Mouse (Mus musculus) heart, embryonic 14.5 days (tissue): Measurements from ENCODE around the gene Zfp574. TPM values are rescaled to one million over a fixed set of nuclear protein-coding genes. Genes with fewer than 3 reads are reported as not detected.

Source experiments
- ATAC-seq: fragments of 200-750 bp; cut with Nextera tagmentation; 2 replicates; pipeline ENCODE4 v1.8.0; 2017; ENCODE audit warnings: low read depth, moderate TSS enrichment; ENCODE audit not compliant: insufficient number of reproducible peaks, insufficient read depth, low FRiP score
- H3K27ac ChIP-seq, 2 experiments: fragments of 200-500 bp in 1 of 2; fragments of 300-500 bp in 1 of 2; sonication (generic) in 1 of 2; replicated peaks in 1 of 2; 2 replicates each; pipeline ENCODE4 v1.5.1; 2012 to 2014; ENCODE audit warnings: low read depth in 2 of 2, low read length in 2 of 2, control low read depth in 1 of 2, mild to moderate bottlenecking in 1 of 2, mixed read lengths in 1 of 2; ENCODE audit not compliant: control insufficient read depth in 1 of 2, insufficient read depth in 1 of 2
- H3K27me3 ChIP-seq: fragments of 300-500 bp; sonication (generic); 2 replicates; pipeline ENCODE4 v1.6.1; 2014; ENCODE audit warnings: mild to moderate bottlenecking, low read length, control low read depth; ENCODE audit not compliant: control insufficient read depth, insufficient read depth
- H3K36me3 ChIP-seq: fragments of 300-500 bp; sonication (generic); 2 replicates; pipeline ENCODE4 v1.6.1; 2014; ENCODE audit warnings: mild to moderate bottlenecking, control low read depth, low read length, mixed read lengths; ENCODE audit not compliant: control insufficient read depth, insufficient read depth
- H3K4me1 ChIP-seq, 2 experiments: fragments of 200-500 bp in 1 of 2; fragments of 300-500 bp in 1 of 2; sonication (generic) in 1 of 2; 2 replicates each; pipeline ENCODE4 v1.6.1; 2012 to 2014; ENCODE audit warnings: low read length in 2 of 2, control low read depth in 1 of 2, mixed read lengths in 1 of 2; ENCODE audit not compliant: control insufficient read depth in 2 of 2, insufficient read depth in 2 of 2
- H3K4me2 ChIP-seq: fragments of 300-500 bp; sonication (generic); 2 replicates; pipeline ENCODE4 v1.6.1; 2014; ENCODE audit warnings: mild to moderate bottlenecking, low read length
- H3K4me3 ChIP-seq, 2 experiments: fragments of 200-500 bp in 1 of 2; fragments of 300-500 bp in 1 of 2; sonication (generic) in 1 of 2; 2 replicates each; pipeline ENCODE4 v1.5.1; 2012 to 2014; ENCODE audit warnings: low read length in 2 of 2, mild to moderate bottlenecking in 2 of 2, control low read depth in 1 of 2, low read depth in 1 of 2, moderate library complexity in 1 of 2; ENCODE audit not compliant: control insufficient read depth in 1 of 2, insufficient read depth in 1 of 2
- H3K9ac ChIP-seq: fragments of 300-500 bp; sonication (generic); 2 replicates; pipeline ENCODE4 v1.6.1; 2014; ENCODE audit warnings: mild to moderate bottlenecking, low read length
- H3K9me3 ChIP-seq: fragments of 300-500 bp; sonication (generic); 2 replicates; pipeline ENCODE4 v1.6.1; 2016; ENCODE audit warnings: low read length, control low read depth; ENCODE audit not compliant: control insufficient read depth
- WGBS: fragments of 180-500 bp; shearing (Covaris S2); extraction: QIAGEN DNeasy Blood & Tissue Kit; methylation state at CpG from one replicate; pipeline ENCODE4 v1.1.7; 2014; 5-methylcytosine and 5-hydroxymethylcytosine counted together
- polyA plus RNA-seq: library from polyadenylated mRNA; unstranded; fragments of >200 nt; fragmentation: Nextera tagmentation; extraction: Ambion mirVana; gene quantifications from 2 replicates; pipeline ENCODE4 v1.2.1, GENCODE M21; 2014

The Zfp574 gene
- polyA plus RNA-seq, 1 experiment from 2014 or later = 14.5 TPM

DNA sequence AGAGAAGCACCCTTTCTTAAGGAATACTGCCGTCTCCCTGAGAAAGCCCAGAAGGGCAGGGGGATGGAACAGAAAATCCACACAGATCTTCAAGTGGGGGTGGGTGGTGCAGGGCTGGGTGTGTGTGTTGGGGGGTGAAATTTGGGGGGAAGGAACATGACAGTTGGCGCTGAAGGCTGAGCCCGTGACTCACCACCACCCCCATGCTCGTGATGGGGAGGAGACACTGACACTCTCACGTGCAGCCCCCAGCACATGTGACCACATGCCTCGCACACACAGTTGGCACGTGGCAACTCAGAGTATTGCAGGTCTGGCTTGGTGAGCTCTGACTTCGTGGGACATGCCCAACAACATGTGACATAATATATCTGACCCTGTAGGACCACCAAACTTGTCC is 1.6 kb downstream of the Zfp574 start:
- H3K27me3 ChIP-seq = no peaks in the 10 kb centered on the region
- no peak overlapping the region for H3K9ac ChIP-seq
- H3K4me1 ChIP-seq = peaks cover 24 to 50% of the 10 kb centered on the region in 2 experiments
- 86% methylated on average over 8 of the region's 8 CpGs for WGBS
- ATAC-seq = no peak
- no peak overlapping the region for H3K4me2 ChIP-seq
- H3K27ac ChIP-seq = no peak overlapping the region
- 0 out of 2 replicates have a peak, but pooled peaks cover 1% of the 10 kb centered on the region for H3K36me3 ChIP-seq
- H3K9me3 ChIP-seq = no peaks in the 10 kb centered on the region
- no peak overlapping the region for H3K4me3 ChIP-seq

DNA sequence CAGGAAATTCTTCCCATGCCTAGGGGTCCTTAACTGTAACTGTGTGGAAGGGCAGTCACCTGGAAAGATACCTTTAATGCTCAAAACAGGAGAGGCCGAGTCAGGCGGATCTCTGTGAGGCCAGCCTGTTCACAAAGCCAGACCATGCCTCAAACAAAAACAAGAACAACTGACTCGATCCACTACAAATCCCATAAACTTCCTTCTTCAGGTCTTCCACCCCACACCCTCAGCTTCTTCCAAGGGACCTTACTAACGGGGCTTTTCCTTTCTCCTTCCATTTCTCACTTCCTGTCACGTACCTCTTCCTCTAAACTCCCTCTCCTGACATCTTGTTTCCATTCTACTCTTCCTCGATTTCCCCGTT is 3.9 kb downstream of the Zfp574 start:
- H3K4me3 ChIP-seq = peak overlapping the region; percentile 51 to 91
- ATAC-seq = no peak
- H3K4me1 ChIP-seq = peaks cover 14 to 35% of the 10 kb centered on the region in 2 experiments
- peak overlapping the region; percentile 71 for H3K4me2 ChIP-seq
- no peaks in the 10 kb centered on the region for H3K27me3 ChIP-seq
- peak overlapping the region; percentile 76 for H3K9ac ChIP-seq
- WGBS = 19% methylated on average over 7 of the region's 7 CpGs
- peaks cover 23% of the 10 kb centered on the region for H3K36me3 ChIP-seq
- peak overlapping the region; percentile 95 for H3K27ac ChIP-seq
- no peaks in the 10 kb centered on the region for H3K9me3 ChIP-seq

DNA sequence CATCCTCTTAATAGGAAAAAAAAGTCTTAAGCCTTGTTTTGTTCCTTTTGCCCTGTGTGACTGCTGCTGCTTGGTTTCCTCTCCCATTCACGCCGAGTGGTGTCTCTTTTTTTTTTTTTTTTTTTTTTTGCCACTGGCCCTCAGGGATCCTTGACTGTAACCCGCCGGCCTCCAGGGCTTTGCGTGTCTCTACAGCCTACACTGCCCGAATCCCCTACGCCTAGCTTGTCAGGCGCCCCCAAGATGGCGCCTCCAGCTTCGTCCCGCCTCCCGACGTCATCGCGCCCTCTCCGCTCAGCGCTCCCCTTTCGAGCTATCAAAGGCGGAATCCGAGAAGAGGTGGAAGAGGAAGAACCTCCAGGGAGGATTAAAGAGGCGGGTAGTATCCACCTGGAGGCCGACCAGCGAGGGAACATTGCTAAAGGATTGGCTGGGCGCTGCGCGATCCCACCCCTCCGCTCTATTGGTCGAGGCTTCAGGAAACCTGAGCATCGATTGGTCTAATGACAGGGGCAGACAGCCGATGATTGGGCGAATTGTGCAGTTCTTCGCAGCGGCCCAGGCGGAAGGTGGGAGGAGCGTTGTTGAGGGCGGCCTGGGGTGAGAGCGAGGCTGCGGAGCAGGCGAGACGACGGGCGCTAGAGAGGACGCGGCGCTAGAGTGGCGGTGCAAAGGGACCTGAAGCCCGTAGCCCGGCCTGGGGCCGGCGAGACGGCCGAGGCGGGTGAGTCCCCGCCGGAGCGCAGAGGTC is 4.5 kb downstream of the Zfp574 start:
- under 1% methylated on average over 55 of the region's 56 CpGs for WGBS
- Histone ChIP-seq H3K4me2 (peak overlapping the region; percentile 88), H3K9me3 (no peaks in the 10 kb centered on the region), H3K27me3 (no peaks in the 10 kb centered on the region), H3K9ac (peak overlapping the region; percentile 98), H3K36me3 (peaks cover 29% of the 10 kb centered on the region), H3K4me3 (peak overlapping the region; percentile 72 to 91), H3K27ac (peak overlapping the region; percentile 95), H3K4me1 (peaks cover 12 to 30% of the 10 kb centered on the region in 2 experiments)
- peak; percentile 95 for ATAC-seq

DNA sequence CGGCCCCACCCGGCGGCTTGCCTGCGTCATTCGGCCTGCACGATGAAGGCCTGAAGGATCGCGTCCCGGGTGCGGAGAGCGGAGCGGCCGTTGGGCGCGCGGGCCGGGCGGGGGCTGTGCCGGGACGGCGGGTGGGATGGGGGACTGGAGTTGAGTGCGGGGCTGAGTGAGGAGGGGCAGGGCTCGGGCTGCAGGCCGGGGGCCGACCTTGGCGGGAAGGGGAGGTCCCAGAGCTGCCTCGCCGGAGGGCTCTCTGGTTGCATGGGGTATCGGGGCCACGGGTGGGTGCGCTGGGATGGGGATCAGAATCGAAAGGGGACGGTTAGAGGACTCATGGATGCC is 5.0 kb downstream of the Zfp574 start:
- H3K9me3 ChIP-seq = no peaks in the 10 kb centered on the region
- peak overlapping the region; percentile 72 to 91 for H3K4me3 ChIP-seq
- H3K9ac ChIP-seq = peak overlapping the region; percentile 98
- H3K27me3 ChIP-seq = no peaks in the 10 kb centered on the region
- under 1% methylated on average over 33 of the region's 33 CpGs for WGBS
- peaks cover 34% of the 10 kb centered on the region for H3K36me3 ChIP-seq
- ATAC-seq = peak; percentile 35
- peak overlapping the region; percentile 69 to 94 for H3K27ac ChIP-seq
- H3K4me2 ChIP-seq = peak overlapping the region; percentile 88
- H3K4me1 ChIP-seq = peaks cover 12 to 29% of the 10 kb centered on the region in 2 experiments

DNA sequence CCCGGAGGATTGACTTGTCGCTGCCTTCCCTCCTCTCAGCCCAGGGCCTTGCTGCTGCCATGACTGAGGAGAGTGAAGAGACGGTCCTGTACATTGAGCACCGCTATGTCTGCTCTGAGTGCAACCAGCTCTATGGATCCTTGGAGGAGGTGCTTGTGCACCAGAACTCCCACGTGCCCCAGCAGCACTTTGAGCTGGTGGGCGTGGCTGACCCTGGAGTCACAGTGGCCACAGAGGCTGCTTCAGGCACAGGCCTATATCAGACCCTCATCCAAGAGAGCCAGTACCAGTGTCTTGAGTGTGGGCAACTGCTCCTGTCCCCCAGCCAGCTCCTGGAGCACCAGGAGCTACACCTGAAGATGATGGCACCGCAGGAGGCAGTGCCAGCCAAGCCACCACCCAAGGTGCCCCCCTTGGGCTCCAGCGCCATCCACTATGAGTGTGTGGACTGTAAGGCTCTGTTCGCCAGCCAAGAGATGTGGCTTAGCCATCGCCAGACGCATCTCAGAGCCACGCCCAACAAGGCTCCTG is 7.2 kb downstream of the Zfp574 start:
- WGBS = 78% methylated on average over 12 of the region's 12 CpGs
- peaks cover 9 to 32% of the 10 kb centered on the region in 2 experiments for H3K4me1 ChIP-seq
- H3K36me3 ChIP-seq = peaks cover 56% of the 10 kb centered on the region
- no peak for ATAC-seq
- no peak overlapping the region for H3K27ac ChIP-seq
- H3K9ac ChIP-seq = no peak overlapping the region
- no peak overlapping the region for H3K4me3 ChIP-seq
- H3K4me2 ChIP-seq = no peak overlapping the region
- H3K9me3 ChIP-seq = no peaks in the 10 kb centered on the region
- H3K27me3 ChIP-seq = no peaks in the 10 kb centered on the region

DNA sequence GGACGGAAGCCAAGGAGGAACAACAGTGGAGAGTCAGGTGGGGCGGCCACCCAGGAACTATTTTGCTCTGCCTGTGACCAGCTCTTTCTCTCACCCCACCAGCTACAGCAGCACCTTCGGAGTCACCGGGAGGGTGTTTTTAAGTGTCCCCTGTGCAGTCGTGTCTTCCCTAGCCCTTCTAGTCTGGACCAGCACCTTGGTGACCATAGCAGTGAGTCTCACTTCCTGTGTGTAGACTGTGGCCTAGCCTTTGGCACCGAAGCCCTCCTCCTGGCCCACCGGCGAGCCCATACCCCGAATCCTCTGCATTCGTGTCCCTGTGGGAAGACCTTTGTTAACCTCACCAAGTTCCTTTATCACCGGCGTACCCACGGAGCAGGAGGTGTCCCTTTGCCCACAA is 8.1 kb downstream of the Zfp574 start:
- no peaks in the 10 kb centered on the region for H3K9me3 ChIP-seq
- peaks cover 64% of the 10 kb centered on the region for H3K36me3 ChIP-seq
- 93% methylated on average over 13 of the region's 13 CpGs for WGBS
- no peak overlapping the region for H3K4me2 ChIP-seq
- H3K4me3 ChIP-seq = no peak overlapping the region
- H3K27me3 ChIP-seq = no peaks in the 10 kb centered on the region
- H3K27ac ChIP-seq = no peak overlapping the region
- ATAC-seq = no peak
- no peak overlapping the region for H3K9ac ChIP-seq
- H3K4me1 ChIP-seq = peaks cover 9 to 41% of the 10 kb centered on the region in 2 experiments

DNA sequence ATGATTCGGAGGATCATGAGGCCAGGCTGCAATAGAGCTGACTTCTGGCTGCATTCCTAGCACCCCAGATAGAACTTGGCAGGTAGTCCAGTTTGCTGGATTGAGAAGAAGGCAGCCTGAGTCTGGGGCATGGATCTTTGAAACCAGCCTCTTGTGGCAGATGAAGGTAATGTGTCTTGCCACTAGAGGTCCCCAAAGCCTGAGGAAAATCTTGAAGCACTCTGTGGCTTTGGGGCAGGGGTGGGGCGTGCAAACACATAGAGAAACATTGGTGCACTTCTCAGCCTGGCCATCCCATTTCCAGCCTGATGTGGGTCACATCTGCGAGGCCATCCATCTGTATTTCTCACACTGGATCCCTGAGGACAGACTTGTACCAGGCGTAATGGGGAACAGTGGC is 10.1 kb downstream of the Zfp574 start:
- WGBS = 91% methylated on average over 4 of the region's 4 CpGs
- H3K27me3 ChIP-seq = no peaks in the 10 kb centered on the region
- no peak overlapping the region for H3K27ac ChIP-seq
- no peak overlapping the region for H3K4me2 ChIP-seq
- H3K36me3 ChIP-seq = peaks cover 64% of the 10 kb centered on the region
- no peak for ATAC-seq
- no peak overlapping the region for H3K4me3 ChIP-seq
- no peaks in the 10 kb centered on the region for H3K9me3 ChIP-seq
- peaks cover 6 to 34% of the 10 kb centered on the region in 2 experiments for H3K4me1 ChIP-seq
- no peak overlapping the region for H3K9ac ChIP-seq
